Mouse (Mus musculus) 416B (cell line): ENCODE results near the gene L3mbtl2.
"Not testable (repeated sequence)": the region's sequence is repeated elsewhere in the genome, so short reads cannot be mapped to it uniquely, and the experiment has no call there.

Source experiments
- DNase-seq: peaks from one replicate; pipeline ENCODE4 v3.0.0; 2011; ENCODE audit warnings: low read depth

The L3mbtl2 gene

DNA sequence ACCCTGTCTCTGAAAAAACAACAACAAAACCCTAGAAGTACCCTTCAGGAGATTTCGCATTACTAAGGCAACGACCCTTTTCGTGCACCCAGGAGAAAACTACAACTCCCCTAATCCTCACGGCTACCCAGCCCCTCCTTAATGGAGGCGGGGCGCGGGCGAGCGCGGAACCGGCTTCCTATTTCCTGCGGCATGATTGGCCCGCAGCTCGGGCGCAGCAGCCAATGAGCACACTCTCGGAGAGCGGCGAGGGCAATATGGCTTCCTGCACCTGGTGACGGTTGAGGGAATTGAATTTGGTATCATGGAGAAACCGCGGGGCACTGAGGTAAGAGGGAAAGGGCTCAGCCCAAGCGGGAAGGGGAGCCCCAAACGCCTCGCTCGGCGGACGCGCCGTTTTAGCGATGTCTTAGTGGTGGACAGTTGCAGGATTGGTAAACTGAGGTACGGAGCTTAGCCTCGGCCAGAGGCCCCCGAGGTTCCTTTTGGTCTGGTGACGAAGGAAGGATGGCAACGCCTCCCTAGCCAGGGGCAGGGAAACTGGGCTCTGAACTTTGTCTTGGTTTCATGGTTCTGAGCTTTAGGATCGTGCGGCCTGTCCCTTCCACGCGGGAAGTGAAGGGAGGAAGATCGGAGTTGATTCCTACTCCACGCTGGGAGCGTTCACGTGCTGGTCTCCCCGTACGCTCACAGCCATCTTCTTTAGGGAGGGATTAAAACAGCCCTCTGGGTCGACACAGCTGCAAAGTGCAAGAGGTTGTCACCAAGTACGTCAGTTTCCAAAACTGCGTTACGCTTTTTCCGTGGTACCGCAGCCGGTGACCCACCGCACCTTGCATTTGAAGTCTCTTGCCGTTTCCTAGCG is at the start of gene L3mbtl2:
Gene L3mbtl2, plus strand, starts transcription at position 193 of the 865 bp plus-strand sequence.
- DNase-seq = peak; percentile 93

DNA sequence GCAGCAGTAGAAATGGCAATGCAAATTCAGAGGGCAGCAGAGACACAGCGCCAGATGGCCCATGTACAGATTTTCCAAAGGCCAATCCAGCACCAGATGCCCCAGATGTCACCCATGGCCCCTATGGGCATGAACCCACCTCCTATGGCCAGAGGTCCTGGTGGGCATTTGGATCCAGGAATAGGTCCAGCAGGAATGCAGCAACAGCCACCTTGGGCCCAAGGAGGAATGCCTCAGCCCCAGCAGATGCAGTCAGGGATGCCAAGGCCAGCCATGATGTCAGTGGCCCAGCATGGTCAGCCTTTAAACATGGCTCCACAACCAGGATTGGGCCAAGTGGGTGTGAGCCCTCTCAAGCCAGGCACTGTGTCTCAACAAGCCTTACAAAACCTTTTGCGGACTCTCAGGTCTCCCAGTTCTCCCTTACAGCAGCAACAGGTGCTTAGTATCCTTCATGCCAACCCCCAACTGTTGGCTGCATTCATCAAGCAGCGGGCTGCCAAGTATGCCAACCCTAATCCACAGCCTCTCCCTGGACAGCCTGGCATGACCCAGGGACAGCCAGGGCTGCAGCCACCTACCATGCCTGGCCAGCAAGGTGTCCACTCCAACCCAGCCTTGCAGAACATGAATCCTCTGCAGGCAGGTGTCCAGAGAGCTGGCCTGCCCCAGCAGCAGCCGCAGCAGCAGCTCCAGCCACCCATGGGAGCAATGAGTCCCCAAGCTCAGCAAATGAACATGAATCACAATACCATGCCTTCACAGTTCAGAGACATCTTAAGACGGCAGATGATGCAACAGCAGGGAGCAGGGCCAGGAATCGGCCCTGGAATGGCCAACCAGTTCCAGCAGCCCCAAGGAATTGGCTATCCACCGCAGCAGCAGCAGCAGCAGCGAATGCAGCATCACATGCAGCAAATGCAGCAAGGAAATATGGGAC is 13.9 kb upstream of the L3mbtl2 start:
- no peak for DNase-seq

- no peak for DNase-seq
These were observed 13.1 kb upstream of the L3mbtl2 start for GRCm38 (mm10) chr15:81650636-81651035.

DNA sequence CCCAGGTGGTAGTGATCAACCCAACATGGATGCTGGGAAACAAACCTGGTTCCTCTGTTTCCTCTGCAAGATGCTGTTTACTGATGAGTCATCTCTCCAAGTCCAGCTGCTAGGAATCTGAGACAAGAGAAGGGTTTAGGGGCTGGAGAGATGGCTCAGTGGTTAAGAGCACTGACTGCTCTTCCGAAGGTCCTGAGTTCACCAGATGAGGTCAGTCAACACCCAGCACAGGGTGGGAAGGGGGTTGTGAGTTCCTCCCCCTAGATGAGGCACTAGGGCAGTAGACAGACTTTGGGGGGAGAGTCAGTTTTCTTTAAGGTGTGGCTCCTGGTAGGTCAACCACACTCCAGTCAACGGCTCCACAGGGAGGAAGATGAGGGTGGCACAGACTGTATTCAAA is 2.0 kb upstream of the L3mbtl2 start:
- DNase-seq = no peak

- no peak for DNase-seq
These were observed 408 bp upstream of the L3mbtl2 start for GRCm38 (mm10) chr15:81663281-81663680.

- peak; percentile 24 for DNase-seq
These were observed 3.3 kb downstream of the L3mbtl2 start for GRCm38 (mm10) chr15:81666957-81667356.

DNA sequence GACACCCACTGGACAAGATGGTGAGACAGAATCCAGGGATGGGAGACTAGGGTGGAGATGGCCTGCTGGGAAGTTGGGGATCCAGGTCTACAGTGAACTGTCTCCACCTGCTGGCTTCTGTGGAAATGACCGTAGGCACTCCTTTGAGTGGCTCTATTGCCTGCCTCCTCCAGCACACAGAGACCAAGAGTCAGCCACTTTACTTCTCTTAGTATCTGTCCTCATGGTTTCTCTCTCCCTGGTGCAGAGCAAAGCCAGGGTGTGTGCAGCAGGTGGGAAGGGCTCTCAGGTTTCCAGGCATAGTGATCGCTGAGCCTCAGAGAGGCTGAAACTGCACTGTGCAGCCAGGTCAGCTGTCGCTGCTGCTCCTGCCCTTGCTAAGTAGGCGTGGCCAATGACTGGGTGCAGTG is 6.5 kb downstream of the L3mbtl2 start:
- peak; percentile 67 for DNase-seq

GRCm38 (mm10) chr15:81676637-81677036 is 12.9 kb downstream of the L3mbtl2 start:
- no peak for DNase-seq

GRCm38 (mm10) chr15:81680301-81680805 is 16.7 kb downstream of the L3mbtl2 start:
- no peak for DNase-seq

GRCm38 (mm10) chr15:81693366-81693966 is 29.8 kb downstream of the L3mbtl2 start:
- DNase-seq = no peak

DNA sequence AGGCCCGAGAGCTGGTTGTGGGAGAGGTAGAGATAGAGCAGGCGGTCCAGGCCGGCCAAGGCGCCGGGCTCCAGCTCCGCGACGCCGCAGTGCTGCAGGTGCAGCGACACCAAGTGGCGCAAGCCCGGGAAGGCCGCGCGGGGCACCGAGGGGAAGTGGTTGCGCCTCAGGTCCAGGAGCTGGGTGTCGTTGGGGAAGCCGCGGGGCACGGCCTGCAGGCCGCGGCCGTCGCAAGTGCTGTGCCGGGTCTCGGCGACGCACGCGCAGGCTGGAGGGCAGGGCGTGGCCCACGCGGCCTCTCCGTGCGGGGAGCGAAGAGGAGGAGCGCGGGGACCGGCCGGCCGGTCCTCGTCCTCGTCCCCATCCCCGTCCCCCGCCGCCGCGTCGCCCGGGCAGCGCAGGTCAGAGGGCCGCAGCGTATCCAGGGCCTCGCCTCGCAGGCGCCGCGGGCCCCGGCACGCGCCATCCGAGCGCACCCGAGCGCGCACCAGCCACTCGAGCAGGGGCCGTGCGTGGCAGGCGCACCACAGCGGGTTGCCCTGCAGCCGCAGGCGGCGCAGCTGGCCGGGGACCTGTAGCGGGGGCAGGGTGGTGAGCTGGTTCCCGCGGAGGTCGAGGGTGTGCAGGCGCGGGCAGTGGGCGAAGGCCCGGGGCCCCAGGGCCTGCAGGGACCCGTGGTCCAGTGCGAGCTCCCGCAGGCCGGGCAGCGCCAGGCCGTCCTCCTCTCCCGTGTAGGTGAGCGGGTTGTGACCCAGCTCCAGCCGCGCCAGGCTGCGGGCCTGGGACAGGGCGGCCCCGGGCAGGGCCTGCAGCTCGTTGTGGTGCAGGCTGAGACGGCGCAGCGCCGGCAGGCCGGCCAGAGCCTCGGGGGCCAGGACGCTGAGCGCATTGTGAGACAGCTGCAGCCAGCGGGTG is 30.5 kb downstream of the L3mbtl2 start:
- DNase-seq = no peak

GRCm38 (mm10) chr15:81694891-81695290 is 31.2 kb downstream of the L3mbtl2 start:
- no peak for DNase-seq

- DNase-seq = no peak
These were observed 33.5 kb downstream of the L3mbtl2 start, which contains the start of gene Chadl for GRCm38 (mm10) chr15:81697175-81697574. Gene Chadl (minus strand): TSS chr15:81697287.

GRCm38 (mm10) chr15:81697847-81698246 is 34.2 kb downstream of the L3mbtl2 start:
- DNase-seq = peak; percentile 75

DNA sequence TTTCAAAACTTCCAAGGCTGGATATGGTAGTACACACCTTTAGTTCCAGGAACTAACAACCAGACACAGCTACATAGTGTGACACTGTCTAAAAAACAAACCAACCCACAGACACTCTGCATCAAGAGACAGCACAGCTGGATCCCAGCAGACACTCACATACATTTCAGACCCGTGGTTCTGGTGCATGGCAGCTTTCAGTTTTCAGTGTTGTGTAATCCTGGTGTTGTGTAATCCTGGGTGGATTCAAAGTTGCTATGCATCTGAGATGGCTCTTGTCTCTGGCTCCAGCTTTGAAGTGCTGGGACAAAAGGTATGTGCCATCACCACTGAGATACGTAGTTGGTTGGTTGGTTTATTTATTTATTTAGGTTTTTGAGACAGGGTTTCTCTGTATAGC is 34.8 kb downstream of the L3mbtl2 start:
- peak; percentile 74 for DNase-seq

DNA sequence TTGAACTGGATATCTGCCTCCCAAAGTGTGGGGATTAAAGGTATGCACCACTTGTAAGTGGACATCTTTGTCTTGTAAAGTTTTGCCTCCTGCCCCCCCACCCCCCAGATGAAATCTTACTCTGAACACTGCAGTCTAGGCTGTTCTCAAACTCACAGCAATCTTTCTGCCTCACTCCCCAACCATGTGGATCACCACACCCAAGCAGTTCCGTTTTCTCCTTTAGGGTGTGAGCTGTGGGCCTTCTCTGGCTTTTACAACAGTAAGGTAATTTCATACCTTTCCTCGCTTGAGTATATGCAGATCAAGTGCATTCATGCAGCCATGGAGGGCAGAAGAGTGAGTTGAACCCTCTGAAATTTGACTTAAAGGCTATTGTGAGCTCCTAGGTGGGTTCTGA is 36.5 kb downstream of the L3mbtl2 start:
- no peak for DNase-seq

GRCm38 (mm10) chr15:81700601-81701000 is 36.9 kb downstream of the L3mbtl2 start:
- DNase-seq = no peak

DNA sequence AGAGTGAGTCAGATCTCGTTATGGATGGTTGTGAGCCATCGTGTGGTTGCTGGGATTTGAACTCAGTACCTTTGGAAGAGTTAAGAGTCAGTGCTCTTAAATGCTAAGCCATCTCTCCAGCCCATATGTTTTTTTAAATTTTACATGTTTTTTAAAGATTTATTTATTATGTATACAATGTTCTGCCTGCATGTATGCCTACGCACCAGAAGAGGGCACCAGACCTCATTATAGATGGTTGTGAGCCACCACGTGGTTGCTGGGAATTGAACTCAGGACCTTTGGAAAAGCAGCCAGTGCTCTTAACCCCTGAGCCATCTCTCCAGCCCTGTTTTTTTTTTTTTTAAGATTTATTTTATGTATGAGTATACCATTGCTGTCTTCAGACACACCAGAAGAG is 37.7 kb downstream of the L3mbtl2 start:
- DNase-seq = not testable (repeated sequence)

GRCm38 (mm10) chr15:81702306-81703093 is 38.8 kb downstream of the L3mbtl2 start:
- DNase-seq = no peak

DNA sequence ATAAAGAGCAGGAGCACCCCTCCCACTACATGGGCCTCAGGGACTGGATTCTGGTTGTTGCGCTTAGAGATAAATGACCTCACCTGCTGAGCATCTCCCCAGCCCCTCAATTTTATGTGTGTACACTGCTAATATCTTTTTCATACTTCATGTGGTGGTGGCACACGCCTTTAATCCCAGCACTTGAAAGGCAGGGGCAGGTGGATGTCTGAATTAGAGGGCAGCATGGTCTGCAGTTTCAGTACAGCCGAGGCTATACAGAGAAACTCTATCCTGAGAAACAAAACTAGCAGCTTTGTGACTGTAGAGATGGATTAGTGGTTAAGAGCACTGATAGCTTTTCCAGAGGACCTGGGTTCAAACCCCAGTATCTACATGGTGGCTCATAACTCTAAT is 39.4 kb downstream of the L3mbtl2 start:
- no peak for DNase-seq
